Mouse (Mus musculus): ENCODE measurements at regions not wholly inside any gene's neighbourhood (a gene's known extent, or its start where the extent isn't known, plus 50 kb on each side); places are given as distances from the start of the nearest gene placed in this dataset.
"Not testable (repeated sequence)": the region's sequence is repeated elsewhere in the genome, so short reads cannot be mapped to it uniquely, and the experiment has no call there.

- DNase-seq, result no peak
Measured at GRCm38 (mm10) chr6:70160442-70160841, 631.6 kb downstream of the Rpia start.

GRCm38 (mm10) chr6:70155771-70156170 is 636.3 kb downstream of the Rpia start:
- DNase-seq, result not testable (repeated sequence)

GRCm38 (mm10) chr6:70151098-70151838 is 640.8 kb downstream of the Rpia start:
- not testable (repeated sequence) for DNase-seq

- DNase-seq, result peak; percentile 5 to 10
Measured at GRCm38 (mm10) chr6:70146986-70147385, 645.0 kb downstream of the Rpia start.

- not testable (repeated sequence) for DNase-seq
Measured at GRCm38 (mm10) chr6:70143341-70143740, 648.7 kb downstream of the Rpia start.

GRCm38 (mm10) chr6:70116811-70117210 is 675.2 kb downstream of the Rpia start:
- peak in 1 of 2 experiments; percentile 1 for DNase-seq

- DNase-seq, result no peak
Measured at GRCm38 (mm10) chr6:70111892-70112291, 680.1 kb downstream of the Rpia start.

GRCm38 (mm10) chr6:70109412-70109811 is 682.6 kb downstream of the Rpia start:
- not testable (repeated sequence) for DNase-seq

GRCm38 (mm10) chr6:70103781-70104180 is 688.3 kb downstream of the Rpia start:
- no peak for DNase-seq

GRCm38 (mm10) chr6:70103174-70103573 is 688.9 kb downstream of the Rpia start:
- not testable (repeated sequence) for DNase-seq

- no peak for DNase-seq
Measured at GRCm38 (mm10) chr6:70088041-70088440, 704.0 kb downstream of the Rpia start.

- DNase-seq, result peak; percentile 3 to 31
Measured at GRCm38 (mm10) chr6:70073841-70074240, 718.2 kb downstream of the Rpia start.

GRCm38 (mm10) chr6:70072007-70072406 is 720.0 kb downstream of the Rpia start:
- DNase-seq, result no peak

- no peak for DNase-seq
Measured at GRCm38 (mm10) chr6:70067716-70068415, 724.2 kb downstream of the Rpia start.

GRCm38 (mm10) chr6:70059028-70059427 is 733.0 kb downstream of the Rpia start:
- DNase-seq, result no peak

GRCm38 (mm10) chr6:70058374-70058773 is 733.7 kb downstream of the Rpia start:
- no peak for DNase-seq

GRCm38 (mm10) chr6:70040894-70041293 is 751.1 kb downstream of the Rpia start:
- DNase-seq, result no peak

GRCm38 (mm10) chr6:70033674-70034073 is 758.4 kb downstream of the Rpia start:
- DNase-seq, result no peak

- DNase-seq, result no peak
Measured at GRCm38 (mm10) chr6:70011555-70011954, 780.5 kb downstream of the Rpia start.

All from kidney, postnatal 4 days (tissue).